Mouse (Mus musculus) embryonic facial prominence, embryonic 13.5 days (tissue): ENCODE data around the gene Hist2h2ac. TPM values are rescaled to one million over a fixed set of nuclear protein-coding genes. Genes with fewer than 3 reads are reported as not detected.
"Not testable (repeated sequence)": the region's sequence is repeated elsewhere in the genome, so short reads cannot be mapped to it uniquely, and the experiment has no call there.

Experiments
- ATAC-seq: fragments of 200-750 bp; cut with Nextera tagmentation; 2 replicates; pipeline ENCODE4 v1.8.0; 2017; ENCODE audit warnings: low read depth; ENCODE audit not compliant: insufficient number of reproducible peaks, insufficient read depth, low FRiP score, low TSS enrichment
- H3K27ac ChIP-seq: fragments of 300-500 bp; sonication (generic); 2 replicates; pipeline ENCODE4 v1.5.1; 2015; ENCODE audit warnings: moderate library complexity, mild to moderate bottlenecking, inconsistent platforms
- H3K27me3 ChIP-seq: fragments of 300-500 bp; sonication (generic); 2 replicates; pipeline ENCODE4 v1.6.1; 2015; ENCODE audit warnings: mild to moderate bottlenecking, inconsistent platforms
- H3K36me3 ChIP-seq: fragments of 300-500 bp; sonication (generic); 2 replicates; pipeline ENCODE4 v1.6.1; 2015; ENCODE audit warnings: mild to moderate bottlenecking, inconsistent platforms
- H3K4me1 ChIP-seq: fragments of 300-500 bp; sonication (generic); 2 replicates; pipeline ENCODE4 v1.6.1; 2015; ENCODE audit warnings: inconsistent platforms
- H3K4me2 ChIP-seq: fragments of 300-500 bp; sonication (generic); 2 replicates; pipeline ENCODE4 v1.6.1; 2015; ENCODE audit warnings: moderate library complexity, mild to moderate bottlenecking, inconsistent platforms
- H3K4me3 ChIP-seq: fragments of 300-500 bp; sonication (generic); 2 replicates; pipeline ENCODE4 v1.5.1; 2015; ENCODE audit warnings: mild to moderate bottlenecking, inconsistent platforms
- H3K9ac ChIP-seq: fragments of 300-500 bp; sonication (generic); 2 replicates; pipeline ENCODE4 v1.6.1; 2015; ENCODE audit warnings: mild to moderate bottlenecking, inconsistent platforms
- H3K9me3 ChIP-seq: fragments of 300-500 bp; sonication (generic); 2 replicates; pipeline ENCODE4 v1.6.1; 2016; ENCODE audit warnings: inconsistent platforms
- WGBS: fragments of 180-500 bp; shearing (Covaris S2); methylation state at CpG from one replicate; pipeline ENCODE4 v1.1.7; 2015; ENCODE audit warnings: mixed read lengths; 5-methylcytosine and 5-hydroxymethylcytosine counted together
- polyA plus RNA-seq: library from polyadenylated mRNA; unstranded; fragments of >200 nt; fragmentation: Nextera tagmentation; extraction: Ambion mirVana; gene quantifications from 2 replicates; pipeline ENCODE4 v1.2.1, GENCODE M21; 2015

The Hist2h2ac gene
- polyA plus RNA-seq, 1 experiment from 2014 or later, result 13.2 TPM

- no peaks in the 10 kb centered on the region for H3K27me3 ChIP-seq
- WGBS, result 1% methylated on average over 11 of the region's 11 CpGs
- peaks cover 41% of the 10 kb centered on the region for H3K4me1 ChIP-seq
- peak overlapping the region; percentile 78 for H3K27ac ChIP-seq
- peak overlapping the region; percentile 60 for H3K4me2 ChIP-seq
- H3K9ac ChIP-seq, result peak overlapping the region; percentile 69
- no peak for ATAC-seq
- no peaks in the 10 kb centered on the region for H3K36me3 ChIP-seq
- no peaks in the 10 kb centered on the region for H3K9me3 ChIP-seq
- H3K4me3 ChIP-seq, result peak overlapping the region; percentile 43
Measured at GRCm38 (mm10) chr3:96247356-96248140, 26.9 kb upstream of the Hist2h2ac start.

DNA sequence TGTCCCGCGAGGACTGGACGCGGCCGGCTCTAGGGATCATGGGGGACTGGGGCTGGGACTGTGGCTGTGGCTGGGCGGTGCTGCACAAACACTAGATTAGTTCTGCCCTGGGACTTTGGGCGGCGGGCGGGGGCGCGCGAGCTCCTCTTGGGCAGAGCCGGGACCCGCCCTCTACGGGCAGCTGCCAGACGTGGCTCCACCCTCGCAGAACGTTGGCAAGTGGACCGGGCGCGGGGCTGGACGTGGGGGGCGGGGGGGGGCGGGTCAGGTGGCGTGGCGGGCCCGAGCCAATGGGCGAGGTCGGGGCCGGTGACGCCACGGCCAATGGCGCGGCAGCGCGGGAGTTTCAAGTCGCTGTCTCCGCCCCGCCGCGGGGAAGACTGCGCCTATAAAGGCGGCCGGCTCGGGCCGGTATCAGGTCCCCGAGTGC is 25.8 kb upstream of the Hist2h2ac start, which contains the start of gene Hist2h3c1:
Gene Hist2h3c1, plus strand, starts transcription at position 259 of the 430 bp plus-strand sequence.
- H3K27me3 ChIP-seq, H3K9me3 ChIP-seq, H3K36me3 ChIP-seq: not testable (repeated sequence)
- peak within 1 kb of the TSS; percentile 69 for H3K9ac ChIP-seq
- peak within 1 kb of the TSS; percentile 60 for H3K4me2 ChIP-seq
- whole genome bisulfite sequencing, result 0% methylated on average over 13 of the region's 47 CpGs
- H3K27ac ChIP-seq, result peak within 1 kb of the TSS; percentile 81
- H3K4me1 ChIP-seq, result peaks cover 44% of the 10 kb centered on the region
- H3K4me3 ChIP-seq, result peak within 1 kb of the TSS; percentile 43
- peak; percentile 94 for ATAC-seq

DNA sequence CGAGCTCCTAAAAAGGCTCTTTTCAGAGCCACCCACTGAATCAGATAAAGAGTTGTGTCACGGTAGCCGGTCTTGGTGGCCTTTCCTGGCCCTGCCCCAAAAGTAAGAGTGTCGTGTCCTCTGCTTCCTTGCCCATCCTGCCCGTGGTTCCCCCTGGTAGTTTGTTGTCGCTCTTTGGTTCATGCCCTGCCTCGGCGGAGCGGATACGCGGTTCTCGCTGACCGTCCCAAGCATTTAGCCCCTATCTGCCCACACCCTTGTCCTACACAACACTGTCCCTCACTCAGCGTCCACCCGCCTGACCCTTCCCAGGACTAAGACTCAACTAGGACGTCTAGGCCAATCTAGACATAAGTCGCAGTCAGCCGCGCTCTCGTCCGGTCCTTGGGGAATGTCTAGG is 25.3 kb upstream of the Hist2h2ac start:
- not testable (repeated sequence) for H3K36me3 ChIP-seq, H3K9ac ChIP-seq, ATAC-seq, H3K27me3 ChIP-seq, H3K9me3 ChIP-seq
- WGBS, result 0% methylated on average over 10 of the region's 21 CpGs
- Histone ChIP-seq H3K4me1 (peaks cover 44% of the 10 kb centered on the region), H3K4me3 (peak overlapping the region; percentile 39), H3K4me2 (peak overlapping the region; percentile 41; the same call in 1 of the 2 replicates), H3K27ac (peak overlapping the region; percentile 81; the same call in 1 of the 2 replicates)

- H3K4me3 ChIP-seq, result peak within 1 kb of the TSS; percentile 51
- not testable (repeated sequence) for H3K27me3 ChIP-seq, H3K36me3 ChIP-seq, H3K9me3 ChIP-seq
- peak; percentile 89 for ATAC-seq
- H3K4me2 ChIP-seq, result peak within 1 kb of the TSS; percentile 62
- peaks cover 41% of the 10 kb centered on the region for H3K4me1 ChIP-seq
- H3K9ac ChIP-seq, result peak within 1 kb of the TSS; percentile 76
- under 1% methylated on average over 40 of the region's 88 CpGs for WGBS
- peak within 1 kb of the TSS; percentile 98 for H3K27ac ChIP-seq
Measured at GRCm38 (mm10) chr3:96245003-96245886, 24.6 kb upstream of the Hist2h2ac start, which contains the start of gene Hist2h2aa1. Gene Hist2h2aa1 (plus strand): TSS chr3:96245497.

DNA sequence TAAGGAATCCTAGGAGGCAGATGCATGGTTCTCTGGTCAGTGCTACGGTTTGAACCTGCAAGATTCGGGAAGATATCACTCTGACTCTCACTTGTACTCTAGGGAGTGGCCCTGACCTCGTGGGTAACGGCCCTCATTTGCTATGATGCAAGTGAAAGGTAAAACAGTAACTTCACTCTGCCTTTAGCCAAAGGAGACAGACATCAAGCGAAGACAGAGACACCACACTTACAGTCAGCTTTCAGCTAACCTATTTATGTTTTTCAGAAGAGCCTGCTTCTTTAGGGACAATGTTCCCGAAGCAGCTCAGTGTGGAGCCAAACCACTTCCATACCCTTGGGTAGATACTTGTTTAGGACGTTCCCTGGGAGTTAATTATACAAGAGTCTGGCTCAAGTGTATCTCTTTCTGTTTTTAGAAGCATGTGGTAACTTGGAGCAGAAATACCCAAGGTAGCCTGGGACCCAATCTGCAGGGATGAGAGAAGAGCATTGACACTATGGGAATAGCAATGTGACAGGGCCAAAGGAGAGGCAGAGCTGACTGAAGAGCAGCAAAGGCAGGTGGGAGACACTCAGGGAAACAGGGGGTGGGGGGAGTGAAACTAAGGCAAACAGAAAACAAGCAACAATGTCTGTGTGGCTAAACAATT is 23.4 kb upstream of the Hist2h2ac start:
- Histone ChIP-seq H3K9me3 (no peaks in the 10 kb centered on the region), H3K4me1 (peaks cover 38% of the 10 kb centered on the region), H3K27me3 (no peaks in the 10 kb centered on the region), H3K36me3 (no peaks in the 10 kb centered on the region), H3K4me2 (peak overlapping the region; percentile 62), H3K27ac (peak overlapping the region; percentile 98), H3K9ac (peak overlapping the region; percentile 76), H3K4me3 (peak overlapping the region; percentile 51)
- no peak for ATAC-seq
- WGBS, result 78% methylated on average over 7 of the region's 7 CpGs

DNA sequence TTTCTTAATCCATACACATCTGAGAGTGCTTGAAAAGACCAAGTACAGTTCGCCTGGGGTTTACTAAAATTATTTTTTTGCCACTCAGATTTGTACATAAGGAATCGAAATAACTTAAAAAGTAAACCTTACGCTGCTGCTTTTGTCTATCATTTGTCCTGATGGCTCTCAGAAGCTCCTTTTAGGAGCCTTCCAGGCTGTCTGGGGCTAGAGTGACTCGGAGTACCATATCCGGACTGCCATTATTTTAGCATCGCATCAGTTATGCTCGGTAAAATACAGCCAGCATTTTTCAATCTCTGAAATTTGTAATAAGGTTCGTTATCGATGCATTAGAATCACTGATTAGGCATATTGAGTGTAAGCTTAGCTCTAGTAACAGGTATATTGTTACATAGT is 20.1 kb upstream of the Hist2h2ac start:
- H3K4me2 ChIP-seq, result peak overlapping the region; percentile 54
- 77% methylated on average over 9 of the region's 9 CpGs for WGBS
- no peaks in the 10 kb centered on the region for H3K36me3 ChIP-seq
- peak overlapping the region; percentile 92 for H3K27ac ChIP-seq
- no peaks in the 10 kb centered on the region for H3K9me3 ChIP-seq
- H3K9ac ChIP-seq, result peak overlapping the region; percentile 65
- H3K27me3 ChIP-seq, result no peaks in the 10 kb centered on the region
- peak overlapping the region; percentile 32 for H3K4me3 ChIP-seq
- peaks cover 45% of the 10 kb centered on the region for H3K4me1 ChIP-seq
- ATAC-seq, result no peak

- H3K4me3 ChIP-seq, result peak within 1 kb of the TSS; percentile 36
- WGBS, result 3% methylated on average over 39 of the region's 85 CpGs
- ATAC-seq, result peak; percentile 85
Measured at GRCm38 (mm10) chr3:96239949-96240798, 19.5 kb upstream of the Hist2h2ac start, which contains the start of gene Hist2h2aa2. Gene Hist2h2aa2 (minus strand): TSS chr3:96240276.

GRCm38 (mm10) chr3:96238954-96239793 is 18.5 kb upstream of the Hist2h2ac start, which contains the start of gene Hist2h3c2:
Gene Hist2h3c2 (minus strand): TSS chr3:96239127.
- H3K27ac ChIP-seq, result peak within 1 kb of the TSS; percentile 82
- WGBS, result 0% methylated on average over 12 of the region's 68 CpGs

More at GRCm38 (mm10) chr3:96239949-96240798, 19.5 kb upstream of the Hist2h2ac start, which contains the start of gene Hist2h2aa2:
- Histone ChIP-seq H3K4me1 (peaks cover 47% of the 10 kb centered on the region), H3K9ac (peak within 1 kb of the TSS; percentile 65), H3K27ac (peak within 1 kb of the TSS; percentile 92), H3K4me2 (peak within 1 kb of the TSS; percentile 54)
- not testable (repeated sequence) for H3K27me3 ChIP-seq, H3K9me3 ChIP-seq, H3K36me3 ChIP-seq

GRCm38 (mm10) chr3:96237904-96238511 is 17.3 kb upstream of the Hist2h2ac start:
- Histone ChIP-seq H3K27me3 (no peaks in the 10 kb centered on the region), H3K27ac (peak overlapping the region; percentile 82), H3K4me3 (peak overlapping the region; percentile 48), H3K9me3 (no peaks in the 10 kb centered on the region), H3K36me3 (no peaks in the 10 kb centered on the region), H3K9ac (peak overlapping the region; percentile 76), H3K4me2 (peak overlapping the region; percentile 62), H3K4me1 (peaks cover 31% of the 10 kb centered on the region)
- 1% methylated on average over 12 of the region's 12 CpGs for WGBS
- ATAC-seq, result no peak

More at GRCm38 (mm10) chr3:96238954-96239793, 18.5 kb upstream of the Hist2h2ac start, which contains the start of gene Hist2h3c2:
- H3K27me3 ChIP-seq, H3K9me3 ChIP-seq, H3K36me3 ChIP-seq: not testable (repeated sequence)
- H3K9ac ChIP-seq, result peak within 1 kb of the TSS; percentile 76
- ATAC-seq, result peak; percentile 90
- H3K4me1 ChIP-seq, result peaks cover 42% of the 10 kb centered on the region
- H3K4me2 ChIP-seq, result peak within 1 kb of the TSS; percentile 62
- peak within 1 kb of the TSS; percentile 48 for H3K4me3 ChIP-seq
